Mouse (Mus musculus): ENCODE results near the gene Rsbn1.

DNA sequence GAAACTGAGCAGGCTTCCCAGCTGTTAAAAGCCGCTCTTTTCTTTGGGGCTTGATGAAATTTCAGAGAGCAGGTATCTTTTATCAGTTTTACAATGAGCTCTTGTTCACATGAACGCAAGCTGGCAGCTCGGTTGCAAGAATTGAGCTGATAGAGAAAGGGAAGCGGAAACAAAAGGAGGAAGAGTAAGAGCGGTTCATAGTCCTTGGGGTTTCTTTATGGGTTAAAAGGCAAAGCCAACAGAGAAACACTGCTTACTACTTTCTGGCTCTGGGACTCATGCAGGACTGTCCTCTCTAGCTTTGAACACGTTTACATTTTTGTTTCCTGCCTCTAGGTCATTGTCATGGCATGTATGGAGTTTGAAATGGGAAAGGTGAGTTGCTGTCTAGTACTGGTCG, 39.6 kb upstream of the Rsbn1 start:
- TF ChIP-seq CTCF (IDR thresholded peaks at IDR 0.05) (no peak), EP300 (IDR thresholded peaks at IDR 0.05) (no peak)
